Mouse (Mus musculus) forebrain, embryonic 13.5 days (tissue): ENCODE data around the gene Atp7b. TPM values are rescaled to one million over a fixed set of nuclear protein-coding genes. Genes with fewer than 3 reads are reported as not detected.

Experiments
- ATAC-seq: fragments of 200-750 bp; cut with Nextera tagmentation; 2 replicates; pipeline ENCODE4 v1.8.0; 2017
- H3K27ac ChIP-seq: fragments of 300-500 bp; sonication (generic); 2 replicates; pipeline ENCODE4 v1.5.1; 2015; ENCODE audit warnings: inconsistent platforms, mild to moderate bottlenecking, moderate library complexity
- H3K27me3 ChIP-seq: fragments of 300-500 bp; sonication (generic); 2 replicates; pipeline ENCODE4 v1.6.1; 2015; ENCODE audit warnings: mild to moderate bottlenecking, inconsistent platforms
- H3K36me3 ChIP-seq: fragments of 300-500 bp; sonication (generic); 2 replicates; pipeline ENCODE4 v1.6.1; 2015; ENCODE audit warnings: mild to moderate bottlenecking, inconsistent platforms; ENCODE audit not compliant: poor library complexity, severe bottlenecking
- H3K4me1 ChIP-seq: fragments of 300-500 bp; sonication (generic); 2 replicates; pipeline ENCODE4 v1.6.1; 2015; ENCODE audit warnings: inconsistent platforms
- H3K4me2 ChIP-seq: fragments of 300-500 bp; sonication (generic); 2 replicates; pipeline ENCODE4 v1.6.1; 2015; ENCODE audit warnings: inconsistent platforms, mild to moderate bottlenecking, moderate library complexity
- H3K4me3 ChIP-seq: fragments of 300-500 bp; sonication (generic); 2 replicates; pipeline ENCODE4 v1.5.1; 2015; ENCODE audit warnings: mild to moderate bottlenecking, inconsistent platforms
- H3K9ac ChIP-seq: fragments of 300-500 bp; sonication (generic); 2 replicates; pipeline ENCODE4 v1.6.1; 2015; ENCODE audit warnings: mild to moderate bottlenecking, inconsistent platforms
- H3K9me3 ChIP-seq: fragments of 300-500 bp; sonication (generic); replicated peaks from 2 replicates; pipeline ENCODE4 v1.6.1; 2016; ENCODE audit warnings: inconsistent platforms
- WGBS: fragments of 180-500 bp; shearing (Covaris S2); methylation state at CpG from one replicate; pipeline ENCODE4 v1.1.7; 2015; 5-methylcytosine and 5-hydroxymethylcytosine counted together
- polyA plus RNA-seq: library from polyadenylated mRNA; unstranded; fragments of >200 nt; fragmentation: Nextera tagmentation; extraction: Ambion mirVana; gene quantifications from 2 replicates; pipeline ENCODE4 v1.2.1, GENCODE M21; 2015

The Atp7b gene
- polyA plus RNA-seq, 1 experiment from 2014 or later, result 1.3 TPM

GRCm38 (mm10) chr8:22054674-22055491 lies 5.2 kb downstream of the Atp7b start:
- Histone ChIP-seq H3K4me3 (no peak overlapping the region), H3K36me3 (no peaks in the 10 kb centered on the region), H3K4me2 (no peak overlapping the region), H3K27ac (no peak overlapping the region), H3K4me1 (peaks cover 3% of the 10 kb centered on the region; the same call in 1 of the 2 replicates), H3K27me3 (peaks cover 18% of the 10 kb centered on the region), H3K9me3 (no peaks in the 10 kb centered on the region), H3K9ac (no peak overlapping the region)
- ATAC-seq, result no peak
- WGBS, result 88% methylated on average over 12 of the region's 12 CpGs

- H3K4me2 ChIP-seq, result no peak overlapping the region
- H3K27ac ChIP-seq, result no peak overlapping the region
- H3K9ac ChIP-seq, result no peak overlapping the region
- no peak overlapping the region for H3K4me3 ChIP-seq
- H3K9me3 ChIP-seq, result no peaks in the 10 kb centered on the region
- WGBS, result 63% methylated on average over 2 of the region's 2 CpGs
- no peaks in the 10 kb centered on the region for H3K4me1 ChIP-seq
- H3K27me3 ChIP-seq, result no peaks in the 10 kb centered on the region
- no peaks in the 10 kb centered on the region for H3K36me3 ChIP-seq
- peak; percentile 30; the same call in 1 of the 2 replicates for ATAC-seq
These were observed 12.2 kb downstream of the Atp7b start for GRCm38 (mm10) chr8:22047699-22048464.

GRCm38 (mm10) chr8:22043706-22044105 lies 16.4 kb downstream of the Atp7b start:
- H3K4me1 ChIP-seq, result no peaks in the 10 kb centered on the region; the same call in 1 of the 2 replicates
- H3K4me2 ChIP-seq, result no peak overlapping the region
- H3K4me3 ChIP-seq, result no peak overlapping the region
- H3K36me3 ChIP-seq, result no peaks in the 10 kb centered on the region
- H3K9ac ChIP-seq, result no peak overlapping the region
- WGBS, result 74% methylated on average over 12 of the region's 12 CpGs
- no peak for ATAC-seq
- H3K27me3 ChIP-seq, result peaks cover 5% of the 10 kb centered on the region; the same call in 1 of the 2 replicates
- no peaks in the 10 kb centered on the region for H3K9me3 ChIP-seq
- H3K27ac ChIP-seq, result no peak overlapping the region

DNA sequence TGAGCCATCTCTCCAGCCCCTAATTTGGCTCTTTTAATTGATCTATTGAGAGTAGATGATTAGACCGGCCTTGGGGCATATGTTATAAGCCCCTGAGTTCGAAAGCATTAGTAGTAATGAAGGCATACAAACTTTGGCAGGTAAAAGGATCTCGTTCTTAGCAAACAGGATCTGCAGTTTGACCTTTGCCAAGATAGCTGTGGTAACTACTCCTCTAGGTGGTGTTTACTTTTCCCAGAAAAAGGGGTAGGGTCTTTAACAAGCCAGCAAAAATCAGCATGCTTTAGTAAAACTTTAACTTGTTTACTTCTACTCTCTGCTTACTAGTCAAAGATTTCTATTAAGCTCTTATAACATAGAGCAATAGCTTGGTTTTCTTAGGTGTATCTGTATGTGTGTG lies 17.6 kb downstream of the Atp7b start:
- Histone ChIP-seq H3K4me3 (no peak overlapping the region), H3K27ac (no peak overlapping the region), H3K36me3 (no peaks in the 10 kb centered on the region), H3K4me2 (no peak overlapping the region), H3K9ac (no peak overlapping the region), H3K9me3 (no peaks in the 10 kb centered on the region), H3K4me1 (no peaks in the 10 kb centered on the region; the same call in 1 of the 2 replicates), H3K27me3 (peaks cover 5% of the 10 kb centered on the region)
- 82% methylated on average over 3 of the region's 3 CpGs for WGBS
- ATAC-seq, result no peak

DNA sequence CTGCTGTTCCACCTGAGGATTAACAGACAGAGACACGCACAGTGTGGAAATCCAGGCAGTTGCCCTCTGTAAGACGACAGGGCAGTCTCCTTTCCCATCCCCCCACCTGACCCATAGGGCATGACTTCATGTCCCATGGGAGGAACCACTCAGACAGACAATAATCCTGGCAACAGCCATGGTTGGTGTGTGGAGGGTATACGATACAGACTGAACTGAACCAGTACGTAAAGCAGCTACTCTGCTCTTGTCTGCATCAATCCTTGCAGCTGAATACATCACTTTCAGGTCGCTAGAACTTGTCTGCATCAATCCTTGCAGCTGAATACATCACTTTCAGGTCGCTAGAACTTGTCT lies 20.0 kb downstream of the Atp7b start:
- ATAC-seq, result no peak
- no peak overlapping the region for H3K4me2 ChIP-seq
- no peaks in the 10 kb centered on the region for H3K36me3 ChIP-seq
- H3K27ac ChIP-seq, result no peak overlapping the region
- no peak overlapping the region for H3K4me3 ChIP-seq
- H3K9me3 ChIP-seq, result no peaks in the 10 kb centered on the region
- H3K27me3 ChIP-seq, result peaks cover 5% of the 10 kb centered on the region
- WGBS, result 35% methylated on average over 6 of the region's 6 CpGs
- no peak overlapping the region for H3K9ac ChIP-seq
- H3K4me1 ChIP-seq, result no peaks in the 10 kb centered on the region; the same call in 1 of the 2 replicates

DNA sequence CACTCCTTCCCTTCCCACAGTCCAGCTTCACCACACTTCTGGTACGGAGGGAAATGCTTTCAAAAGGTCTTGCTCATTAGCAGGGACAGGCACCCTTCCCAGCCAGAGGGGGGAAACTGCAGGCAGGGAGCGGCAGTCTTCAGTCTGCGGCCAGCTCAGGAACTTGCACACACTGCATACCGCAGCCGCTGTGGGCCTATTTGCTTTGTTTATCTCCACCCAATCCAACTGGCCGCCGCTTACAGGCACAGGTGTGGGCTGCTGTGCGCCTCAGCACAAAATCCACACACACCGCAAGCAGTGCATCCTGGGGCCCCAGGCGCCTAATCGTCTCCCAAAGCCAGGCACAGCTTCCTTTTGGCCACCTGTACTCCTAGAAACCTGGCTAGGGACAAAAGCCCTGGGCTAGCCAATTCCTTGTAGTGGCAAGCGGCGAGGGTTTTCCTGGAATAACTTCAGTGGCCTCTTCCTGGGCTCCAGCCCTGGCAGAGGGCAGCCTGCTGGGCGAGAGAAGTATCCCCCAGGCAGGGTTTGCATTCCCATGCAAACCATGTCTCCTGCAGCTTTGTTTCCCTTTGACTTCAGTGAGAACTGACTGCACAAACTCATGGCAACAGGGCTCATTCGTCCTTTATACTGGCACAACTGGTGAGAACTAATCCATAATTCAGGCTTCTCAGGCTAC lies 20.5 kb downstream of the Atp7b start:
- 7% methylated on average over 15 of the region's 15 CpGs for WGBS
- H3K27me3 ChIP-seq, result peaks cover 5% of the 10 kb centered on the region
- H3K4me3 ChIP-seq, result no peak overlapping the region
- H3K9me3 ChIP-seq, result no peaks in the 10 kb centered on the region
- H3K4me2 ChIP-seq, result peak overlapping the region; percentile 28
- H3K27ac ChIP-seq, result no peak overlapping the region
- no peak overlapping the region for H3K9ac ChIP-seq
- H3K4me1 ChIP-seq, result no peaks in the 10 kb centered on the region; the same call in 1 of the 2 replicates
- ATAC-seq, result no peak
- H3K36me3 ChIP-seq, result no peaks in the 10 kb centered on the region

GRCm38 (mm10) chr8:22037022-22037421 lies 23.1 kb downstream of the Atp7b start:
- Histone ChIP-seq H3K27ac (no peak overlapping the region), H3K9ac (no peak overlapping the region), H3K4me3 (no peak overlapping the region), H3K36me3 (no peaks in the 10 kb centered on the region), H3K27me3 (peaks cover 5% of the 10 kb centered on the region), H3K4me2 (no peak overlapping the region), H3K9me3 (no peaks in the 10 kb centered on the region), H3K4me1 (no peaks in the 10 kb centered on the region; the same call in 1 of the 2 replicates)
- ATAC-seq, result no peak
- WGBS, result 85% methylated on average over 7 of the region's 7 CpGs

- Histone ChIP-seq H3K27ac (no peak overlapping the region), H3K9me3 (no peaks in the 10 kb centered on the region), H3K36me3 (no peaks in the 10 kb centered on the region), H3K4me1 (no peaks in the 10 kb centered on the region; the same call in 1 of the 2 replicates), H3K27me3 (peaks cover 5% of the 10 kb centered on the region), H3K4me3 (no peak overlapping the region), H3K9ac (no peak overlapping the region), H3K4me2 (no peak overlapping the region)
- 87% methylated on average over 9 of the region's 9 CpGs for WGBS
- ATAC-seq, result no peak
These were observed 24.0 kb downstream of the Atp7b start for GRCm38 (mm10) chr8:22036137-22036536.

DNA sequence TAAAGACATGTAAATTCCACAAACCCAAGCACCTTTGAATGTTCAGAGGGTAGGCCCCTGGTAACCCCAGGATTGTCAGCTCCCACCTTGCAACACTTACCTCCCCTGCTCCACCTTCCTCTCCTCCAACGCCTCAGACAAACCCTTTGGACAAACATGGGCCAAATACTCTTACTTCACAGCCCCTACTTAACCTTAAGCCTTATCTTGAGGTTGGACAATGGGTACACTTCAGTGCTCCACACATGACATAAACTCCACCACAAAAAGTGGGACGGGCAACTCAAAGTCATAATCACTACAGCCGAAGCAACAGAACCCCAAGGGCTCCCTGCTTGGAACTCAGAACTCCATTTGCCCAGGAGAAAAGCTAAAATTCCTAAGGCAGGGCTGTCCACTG lies 29.1 kb downstream of the Atp7b start:
- H3K27ac ChIP-seq, result no peak overlapping the region
- H3K4me3 ChIP-seq, result no peak overlapping the region
- 89% methylated on average over 3 of the region's 3 CpGs for WGBS
- no peak overlapping the region for H3K4me2 ChIP-seq
- H3K27me3 ChIP-seq, result no peaks in the 10 kb centered on the region
- no peaks in the 10 kb centered on the region for H3K36me3 ChIP-seq
- H3K4me1 ChIP-seq, result no peaks in the 10 kb centered on the region
- H3K9me3 ChIP-seq, result no peaks in the 10 kb centered on the region
- no peak overlapping the region for H3K9ac ChIP-seq
- no peak for ATAC-seq

- Histone ChIP-seq H3K4me3 (no peak overlapping the region), H3K4me1 (no peaks in the 10 kb centered on the region)
These were observed 31.1 kb downstream of the Atp7b start for GRCm38 (mm10) chr8:22028973-22029372.

GRCm38 (mm10) chr8:22025241-22025640 lies 34.9 kb downstream of the Atp7b start:
- H3K9me3 ChIP-seq, result no peaks in the 10 kb centered on the region
- WGBS, result 81% methylated on average over 4 of the region's 4 CpGs
- no peak overlapping the region for H3K9ac ChIP-seq
- no peak for ATAC-seq
- no peak overlapping the region for H3K4me2 ChIP-seq
- no peak overlapping the region for H3K4me3 ChIP-seq
- H3K27me3 ChIP-seq, result no peaks in the 10 kb centered on the region
- H3K36me3 ChIP-seq, result no peaks in the 10 kb centered on the region
- no peaks in the 10 kb centered on the region for H3K4me1 ChIP-seq
- H3K27ac ChIP-seq, result no peak overlapping the region

More at GRCm38 (mm10) chr8:22028973-22029372, 31.1 kb downstream of the Atp7b start:
- Histone ChIP-seq H3K27me3 (no peaks in the 10 kb centered on the region), H3K36me3 (no peaks in the 10 kb centered on the region), H3K9ac (no peak overlapping the region), H3K27ac (no peak overlapping the region), H3K4me2 (no peak overlapping the region), H3K9me3 (no peaks in the 10 kb centered on the region)
- WGBS, result 90% methylated on average over 3 of the region's 3 CpGs
- no peak for ATAC-seq

DNA sequence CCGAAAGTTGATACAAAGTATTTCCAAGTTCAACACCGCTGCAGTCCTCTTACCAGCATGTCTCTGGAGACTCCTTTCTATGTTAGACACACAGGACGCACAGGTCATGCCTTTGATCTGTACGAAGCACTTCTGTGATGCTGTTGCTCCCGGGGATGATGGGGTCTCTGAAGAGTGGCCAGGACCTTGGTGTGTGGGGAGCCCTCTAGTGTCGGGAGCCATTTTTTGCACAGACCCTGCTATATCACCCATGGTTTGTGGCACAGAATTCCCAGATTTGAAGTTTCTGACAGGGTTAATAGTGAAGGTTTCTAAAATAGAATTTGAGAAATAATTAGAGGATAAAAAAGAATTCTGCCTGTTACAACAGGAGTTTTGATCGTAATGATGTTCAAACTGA lies 37.9 kb downstream of the Atp7b start:
- Histone ChIP-seq H3K36me3 (no peaks in the 10 kb centered on the region), H3K4me3 (no peak overlapping the region), H3K27ac (no peak overlapping the region), H3K27me3 (0 out of 2 replicates have a peak, but pooled peaks cover 3% of the 10 kb centered on the region), H3K9ac (no peak overlapping the region), H3K9me3 (no peaks in the 10 kb centered on the region), H3K4me2 (no peak overlapping the region), H3K4me1 (no peaks in the 10 kb centered on the region)
- ATAC-seq, result no peak
- WGBS, result 57% methylated on average over 7 of the region's 7 CpGs
